Mouse (Mus musculus) layer of hippocampus, adult 9-10 months (tissue): ENCODE data around the gene Hmgn3.

Experiments
- DNase-seq: peaks from one replicate; pipeline ENCODE4 v3.0.0; 2022; ENCODE audit warnings: low spot score

Hmgn3 gene

DNA sequence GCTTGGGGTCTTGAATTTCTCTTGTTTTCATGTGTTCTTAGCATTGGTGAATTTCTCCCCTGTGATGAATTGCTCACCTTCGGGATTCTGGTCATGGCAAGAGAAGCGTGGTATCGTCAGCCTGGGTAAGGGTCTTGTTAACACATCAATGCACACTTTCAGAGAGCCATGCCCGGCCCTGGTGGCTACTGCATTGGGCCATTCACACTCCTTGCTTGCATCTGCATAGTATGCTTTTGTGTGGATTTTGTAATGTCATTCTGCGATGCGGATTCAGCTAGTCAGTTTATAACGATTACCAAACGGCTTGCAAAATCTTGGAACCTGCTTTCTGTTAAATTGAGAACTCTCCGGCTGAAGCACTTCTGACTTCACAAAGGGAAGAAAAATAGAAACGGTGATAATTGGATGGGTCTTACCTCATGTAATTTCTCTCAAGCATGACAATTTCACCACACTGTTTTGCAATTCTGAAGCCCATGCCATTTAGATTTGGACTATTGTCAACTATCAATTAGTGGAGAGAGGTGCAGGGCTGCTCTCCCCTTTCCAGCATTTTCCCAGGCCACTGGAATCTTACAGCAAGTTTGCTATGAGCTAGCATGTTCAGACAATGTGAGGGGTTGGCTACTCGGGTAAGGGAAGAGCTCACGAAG lies 47.7 kb downstream of the Hmgn3 start:
- DNase-seq: no peak

DNA sequence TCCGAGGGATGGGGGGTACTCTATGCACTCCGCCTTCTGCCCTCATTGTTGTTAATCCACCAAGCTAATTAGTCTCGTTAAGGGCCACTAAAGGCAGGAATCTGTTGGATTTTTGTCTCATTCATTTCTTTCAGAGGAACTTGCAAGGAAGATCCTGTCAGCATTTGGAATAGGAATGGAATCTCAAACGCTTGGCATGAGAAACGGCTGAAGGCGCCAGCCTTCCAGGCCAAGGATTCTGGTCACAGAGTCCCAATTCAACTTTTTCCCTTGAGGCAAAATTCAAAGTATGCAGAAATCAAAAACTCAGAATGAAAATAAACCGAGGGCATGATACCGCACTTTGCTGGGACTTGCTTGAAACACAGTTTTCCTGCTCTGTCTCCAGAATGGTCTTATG lies 48.7 kb downstream of the Hmgn3 start:
- DNase-seq: no peak

DNA sequence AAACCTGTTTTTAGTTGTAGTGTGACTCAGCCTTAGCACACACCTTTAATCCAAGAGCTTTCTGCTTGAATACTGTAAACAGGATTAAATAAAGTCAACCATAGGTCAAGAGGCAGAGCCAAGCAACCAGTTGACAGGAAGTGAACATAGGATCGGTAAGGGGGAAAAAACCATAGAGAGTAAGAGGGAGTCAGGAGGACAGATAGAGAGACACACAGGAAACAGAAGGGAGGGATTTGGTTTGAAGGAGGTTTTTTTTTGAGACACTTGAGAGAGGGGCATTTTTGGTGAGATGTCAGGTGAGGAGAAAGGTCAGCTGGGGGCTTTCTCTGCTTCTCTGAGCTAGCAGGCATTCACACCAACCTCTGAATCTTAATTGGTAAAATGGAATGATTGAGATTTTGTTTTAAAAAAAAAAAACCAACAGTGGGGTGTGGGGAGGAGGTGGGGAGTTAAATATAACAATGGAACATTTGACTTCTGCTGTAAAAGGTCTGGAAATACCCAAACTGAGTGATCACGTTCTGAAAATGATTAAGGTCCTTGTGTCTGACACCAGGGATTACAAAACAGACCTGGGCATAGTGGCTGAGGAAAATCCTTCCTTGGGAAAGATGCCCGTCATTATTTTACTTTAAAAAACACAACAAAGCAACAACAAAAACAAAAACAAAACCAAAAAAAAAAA lies 51.7 kb downstream of the Hmgn3 start:
- no peak for DNase-seq

DNA sequence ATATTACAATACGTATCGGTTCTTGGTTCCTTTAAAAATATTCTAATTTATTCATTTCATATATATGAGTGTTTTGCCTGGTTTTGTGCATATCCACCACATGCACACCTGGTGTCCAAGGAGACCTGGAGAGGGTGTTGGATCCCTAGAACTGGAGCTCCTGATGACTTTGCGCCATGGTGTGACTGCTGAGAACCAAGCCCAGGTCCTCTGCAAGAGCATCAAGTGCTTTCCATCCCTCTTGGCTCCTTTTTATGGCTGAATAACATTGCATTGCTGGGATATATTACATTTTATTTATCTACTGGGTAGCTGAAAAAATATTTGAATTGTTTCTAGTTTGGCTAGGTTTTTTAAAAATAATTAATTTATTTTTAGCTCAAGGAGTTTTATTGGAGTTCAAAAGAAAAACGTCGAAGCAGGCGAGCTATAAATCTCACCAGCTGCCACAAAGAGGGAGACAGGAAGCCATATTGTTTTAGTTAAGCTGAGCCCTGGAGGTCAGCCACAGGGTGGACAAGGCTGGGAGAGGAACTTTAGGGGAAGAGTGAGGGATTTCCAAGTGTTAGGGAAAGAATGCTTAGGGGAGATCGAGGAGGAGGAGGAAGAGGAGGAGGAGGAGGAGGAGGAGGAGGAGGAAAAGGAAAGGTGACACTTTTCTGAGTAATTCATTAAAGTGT lies 62.6 kb downstream of the Hmgn3 start:
- no peak for DNase-seq

DNA sequence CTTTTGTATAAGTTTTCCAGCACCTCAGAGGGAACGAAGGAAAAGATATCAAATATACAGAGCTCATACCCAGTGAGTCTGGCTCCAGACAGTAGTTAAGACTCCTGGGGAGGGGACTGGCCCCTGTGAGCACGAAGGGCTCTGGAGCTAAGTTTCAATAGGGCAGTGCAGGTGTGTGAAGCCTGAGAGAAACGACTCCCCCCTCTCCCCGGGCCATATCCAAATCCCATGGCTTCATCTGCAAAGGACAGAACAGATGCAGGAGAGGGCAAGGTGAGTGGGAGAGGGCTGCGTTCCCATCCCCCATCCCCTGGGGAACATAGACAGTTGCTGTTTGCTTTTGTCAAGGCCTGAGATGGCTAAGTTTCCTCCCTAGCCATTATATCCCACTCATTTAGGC lies 63.4 kb downstream of the Hmgn3 start:
- DNase-seq: no peak

DNA sequence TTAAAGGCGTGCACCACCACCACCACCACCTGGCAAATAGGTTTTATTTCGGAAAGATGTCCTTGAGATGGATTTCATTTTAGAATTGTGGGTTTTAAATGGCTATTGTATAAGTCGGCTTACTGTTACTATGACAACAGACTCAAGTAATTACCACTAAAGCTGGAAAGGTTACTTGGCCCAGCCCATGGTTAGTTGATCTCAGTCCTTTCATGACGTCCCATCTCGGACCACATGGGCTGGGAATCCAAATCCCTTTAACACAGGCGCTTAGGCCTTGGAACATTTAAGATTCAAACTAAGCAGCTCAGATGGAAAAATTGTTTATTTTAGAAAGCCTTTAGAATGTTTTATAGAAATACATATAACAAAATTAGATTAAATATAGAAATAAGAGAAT lies 64.2 kb downstream of the Hmgn3 start:
- DNase-seq: no peak

DNA sequence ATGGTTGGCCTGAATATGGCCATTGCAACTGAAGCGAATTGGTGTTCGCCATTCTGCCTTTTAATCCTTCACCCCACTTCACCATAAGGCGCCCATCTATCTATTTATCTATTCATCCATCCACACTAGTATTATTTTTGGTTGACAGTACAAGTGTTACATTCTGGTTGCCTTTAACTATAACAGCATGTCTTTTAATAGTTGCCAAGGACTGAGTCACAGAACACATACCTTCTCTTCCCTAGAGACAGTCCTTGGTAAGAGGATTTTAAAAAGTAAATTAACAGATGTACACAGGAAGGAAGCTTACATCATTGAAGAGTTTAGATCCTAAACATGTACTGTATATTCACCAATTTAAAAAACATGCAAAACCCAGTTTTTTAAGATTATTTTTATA lies 66.8 kb downstream of the Hmgn3 start:
- peak; percentile 17 for DNase-seq

DNA sequence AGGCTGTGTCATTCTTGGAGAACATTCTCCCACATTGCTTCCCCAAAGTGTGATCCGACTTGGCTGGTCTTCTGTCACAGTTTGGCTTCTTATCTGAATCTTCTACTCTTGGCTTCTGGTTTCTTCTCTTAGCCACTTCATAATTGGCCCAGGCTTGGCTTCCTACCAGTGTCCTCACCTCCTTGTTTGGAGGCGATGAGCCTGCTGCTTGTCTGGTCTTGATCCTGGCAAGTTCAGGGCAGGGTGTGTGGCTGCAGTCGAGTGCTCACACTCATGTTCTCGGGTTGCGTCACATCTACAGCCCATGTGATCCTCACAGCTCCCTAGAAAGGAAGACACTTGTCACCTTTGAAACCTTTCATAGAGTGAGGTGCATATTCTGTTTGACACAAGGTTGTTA lies 78.2 kb downstream of the Hmgn3 start:
- DNase-seq: no peak

DNA sequence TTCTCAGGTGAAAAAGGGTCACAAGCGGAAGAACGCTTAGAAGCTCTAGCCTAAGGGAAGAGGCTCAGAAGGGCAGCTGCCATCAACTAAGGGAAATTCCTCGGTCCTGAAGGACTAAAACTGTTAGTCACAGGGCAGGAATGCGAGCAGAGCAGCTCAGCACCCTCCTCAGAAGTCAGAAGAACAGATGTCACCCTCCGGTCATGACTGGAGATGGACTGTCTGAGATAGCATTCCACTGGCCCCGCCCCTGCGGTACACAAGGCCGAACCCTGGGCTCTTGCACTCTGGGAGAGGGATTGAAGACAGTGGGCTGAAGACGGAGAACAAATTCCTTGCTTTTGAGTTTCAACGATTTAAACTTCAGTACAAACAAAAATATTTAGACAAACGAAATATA lies 85.2 kb downstream of the Hmgn3 start:
- no peak for DNase-seq
